Mouse (Mus musculus): ENCODE results near the gene Itga3. TPM values are rescaled to one million over a fixed set of nuclear protein-coding genes. Genes with fewer than 3 reads are reported as not detected.

The Itga3 gene
- polyA plus RNA-seq (2012; rRNA removed) = 35.8 and 40.0 TPM in 2 replicates

DNA sequence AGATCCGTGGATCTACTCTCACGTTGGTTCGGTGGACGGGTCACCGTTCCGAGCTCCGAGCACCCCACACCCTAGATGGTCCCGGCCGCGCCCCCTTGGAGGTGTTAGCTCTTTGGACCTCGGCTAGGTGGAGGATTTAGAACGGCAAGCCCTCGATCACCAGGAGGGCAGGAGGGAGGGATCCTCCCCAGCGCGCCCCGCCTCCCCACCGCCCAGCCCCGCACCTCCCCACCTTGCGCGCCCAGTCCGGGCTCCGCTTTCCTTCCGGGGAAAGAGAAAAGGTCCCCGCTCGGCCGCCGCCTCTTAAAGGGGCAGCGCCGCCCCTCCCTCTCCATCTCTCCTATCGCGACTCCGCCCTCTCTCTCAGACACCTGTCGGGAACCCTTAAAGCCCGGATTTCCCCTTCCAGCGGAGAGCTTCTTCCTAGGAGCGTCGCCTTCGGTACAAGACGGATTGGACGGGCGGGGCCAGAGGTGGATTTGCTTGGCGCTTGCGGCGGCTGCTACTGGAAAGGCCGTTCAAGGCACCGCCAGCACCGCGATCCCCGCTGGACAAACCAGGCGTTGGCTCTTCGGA is at the start of gene Itga3:
TSS of gene Itga3 (minus strand) at position 266 of the 576 bp plus-strand sequence.

GRCm38 (mm10) chr11:95119990-95120632 is 43.5 kb upstream of the Itga3 start, which contains the start of gene Dlx3:
Gene Dlx3, plus strand, starts transcription at chr11:95120119.

DNA sequence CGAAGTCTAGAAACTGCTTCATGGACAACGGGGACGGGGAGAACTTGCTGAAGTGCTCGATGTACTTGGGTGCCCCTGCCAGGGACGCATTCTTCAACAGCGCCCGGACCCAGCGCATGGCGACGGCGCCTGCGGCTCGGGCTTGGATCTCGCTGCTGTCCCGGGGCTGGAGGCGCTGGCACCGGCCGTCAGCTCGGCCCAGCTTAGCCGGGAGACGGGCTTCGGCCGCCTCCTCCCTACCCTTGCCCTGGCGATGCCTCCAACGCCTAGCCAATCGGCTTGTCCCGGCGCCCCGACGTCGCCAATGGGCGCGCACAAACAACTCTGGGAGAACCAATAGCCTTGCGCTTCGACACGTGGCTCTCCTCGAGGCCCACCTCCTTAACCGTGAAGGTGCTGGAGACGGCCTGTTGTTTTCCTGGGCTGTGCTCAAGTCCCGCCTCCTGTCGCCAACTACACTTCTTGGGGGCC is 35.4 kb downstream of the Itga3 start, which contains the start of gene Pdk2:
TSS of gene Pdk2 (minus strand) at position 216 of the 471 bp plus-strand sequence.

GRCm38 (mm10) chr11:95009629-95010014 is 67.0 kb downstream of the Itga3 start, which contains the start of gene Samd14:
Gene Samd14, plus strand, starts transcription at chr11:95009879.

Other genes with a start within 250 kb of the Itga3 start
- gene Col1a1, start 140.6 kb downstream of the Itga3 start, polyA plus RNA-seq (2012; rRNA removed) = 75.0 and 75.6 TPM in 2 replicates
- gene Hils1, start 109.2 kb downstream of the Itga3 start, polyA plus RNA-seq (2012; rRNA removed) = not detected in 2 replicates
- gene Sgca, start 100.5 kb downstream of the Itga3 start, polyA plus RNA-seq (2012; rRNA removed) = 14.9 and 24.0 TPM in 2 replicates
- gene Ppp1r9b, start 85.8 kb downstream of the Itga3 start, polyA plus RNA-seq (2012; rRNA removed) = 13.7 and 18.1 TPM in 2 replicates
- 3.6 TPM in 2 replicates for gene Samd14, start 66.9 kb downstream of the Itga3 start, polyA plus RNA-seq (2012; rRNA removed)
- 47.3 and 47.4 TPM in 2 replicates for gene Pdk2, start 35.4 kb downstream of the Itga3 start, polyA plus RNA-seq (2012; rRNA removed)
- 3.0 and 7.3 TPM in 2 replicates for gene Dlx3, start 43.3 kb upstream of the Itga3 start, polyA plus RNA-seq (2012; rRNA removed)
- gene Dlx4, start 69.5 kb upstream of the Itga3 start, polyA plus RNA-seq (2012; rRNA removed) = 0.26 and 0.61 TPM in 2 replicates
- 0.32 and 0.34 TPM in 2 replicates for gene Tac4, start 184.7 kb upstream of the Itga3 start, polyA plus RNA-seq (2012; rRNA removed)
- 10.7 and 11.6 TPM in 2 replicates for gene Kat7, start 233.4 kb upstream of the Itga3 start, polyA plus RNA-seq (2012; rRNA removed)